Mouse (Mus musculus): ENCODE results near the gene Birc7.

- TF ChIP-seq CTCF (IDR thresholded peaks at IDR 0.05; ENCODE audit: low read depth, low read length) (no peak), POLR2A (IDR thresholded peaks at IDR 0.05; ENCODE audit: insufficient read depth, low read length) (no peak), EP300 (IDR thresholded peaks at IDR 0.05; ENCODE audit: insufficient read depth, low read depth, low read length) (no peak)
Measured at GRCm38 (mm10) chr2:180894029-180894623, 34.7 kb upstream of the Birc7 start.

Data from ES-Bruce4 (cell line).